Mouse (Mus musculus) right cerebral cortex, postnatal 36 days (tissue): ENCODE results near the gene Eif3a.

Experiments used
- DNase-seq, 2 experiments: peaks; one replicate each; pipeline ENCODE4 v3.0.0; 2022; ENCODE audit warnings: low spot score in 2 of 2, mixed read lengths in 1 of 2

Eif3a gene

GRCm38 (mm10) chr19:60758896-60759835 lies 31.3 kb downstream of the Eif3a start:
- no peak for DNase-seq

- no peak for DNase-seq
Measured at GRCm38 (mm10) chr19:60757099-60757785, 33.2 kb downstream of the Eif3a start.

- peak; percentile 68 to 70 for DNase-seq
Measured at GRCm38 (mm10) chr19:60756192-60757098, 34.0 kb downstream of the Eif3a start.

DNA sequence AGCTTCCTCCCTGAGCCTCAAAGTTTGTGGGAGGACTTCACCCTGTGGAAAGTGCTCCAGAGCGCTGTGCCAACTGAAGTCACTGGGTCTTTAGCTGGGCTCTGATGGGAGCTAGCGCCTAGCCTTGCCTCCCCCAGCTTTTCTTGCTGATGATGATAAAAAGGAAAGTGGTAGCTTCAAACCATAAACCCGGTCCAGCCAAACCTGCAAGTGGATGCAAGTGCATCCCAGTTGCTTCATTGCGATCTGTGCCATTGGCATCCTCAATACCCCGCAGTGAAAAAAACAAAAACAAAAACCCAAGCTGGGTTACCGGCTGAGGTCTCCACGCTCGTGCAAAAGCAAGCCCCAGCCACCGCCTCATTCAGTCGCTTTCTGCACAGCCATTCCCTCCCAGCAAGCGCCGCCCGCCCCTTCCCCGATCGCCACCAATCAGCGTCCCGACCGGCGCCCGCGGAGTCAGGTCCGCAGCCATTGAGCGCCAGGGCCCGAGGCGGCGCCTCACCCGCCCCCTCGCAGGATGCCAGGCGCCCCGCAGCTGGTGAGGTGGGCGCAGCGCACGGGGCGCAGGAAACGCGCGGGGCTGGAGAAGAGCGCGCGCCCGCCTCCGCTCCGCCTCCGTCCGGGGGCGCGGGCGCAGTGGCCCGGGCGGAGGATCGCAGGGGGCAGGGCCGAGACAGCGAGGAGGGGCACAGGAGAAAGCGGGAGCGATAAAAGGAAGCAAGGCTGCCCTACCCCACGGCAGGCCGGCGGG lies 34.8 kb downstream of the Eif3a start, which contains the start of gene Nanos1:
Gene Nanos1, plus strand, starts transcription at position 550 of the 754 bp plus-strand sequence.
- DNase-seq: peak; percentile 87 to 88

DNA sequence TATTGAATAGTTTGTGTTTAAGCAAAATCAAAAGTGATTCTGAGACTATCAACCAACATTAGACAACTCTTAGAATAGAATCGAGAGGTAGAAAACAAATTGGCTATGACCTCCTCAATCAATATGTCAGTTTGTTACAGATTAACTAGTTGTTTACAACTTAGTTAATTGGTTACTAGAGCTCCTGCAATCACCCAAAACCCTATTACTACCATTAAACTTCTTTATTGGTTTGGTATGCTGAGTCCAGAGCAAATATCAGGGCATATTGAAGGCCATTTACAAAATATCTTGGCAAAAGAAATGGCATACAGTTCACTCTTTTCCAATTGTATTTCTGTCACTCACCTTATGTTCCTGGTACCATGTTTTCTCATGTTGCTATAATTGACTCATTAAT lies 42.7 kb downstream of the Eif3a start:
- DNase-seq: no peak

- DNase-seq: no peak
Measured at GRCm38 (mm10) chr19:60743767-60744547, 46.5 kb downstream of the Eif3a start.

GRCm38 (mm10) chr19:60740560-60740959 lies 49.9 kb downstream of the Eif3a start:
- DNase-seq: no peak

DNA sequence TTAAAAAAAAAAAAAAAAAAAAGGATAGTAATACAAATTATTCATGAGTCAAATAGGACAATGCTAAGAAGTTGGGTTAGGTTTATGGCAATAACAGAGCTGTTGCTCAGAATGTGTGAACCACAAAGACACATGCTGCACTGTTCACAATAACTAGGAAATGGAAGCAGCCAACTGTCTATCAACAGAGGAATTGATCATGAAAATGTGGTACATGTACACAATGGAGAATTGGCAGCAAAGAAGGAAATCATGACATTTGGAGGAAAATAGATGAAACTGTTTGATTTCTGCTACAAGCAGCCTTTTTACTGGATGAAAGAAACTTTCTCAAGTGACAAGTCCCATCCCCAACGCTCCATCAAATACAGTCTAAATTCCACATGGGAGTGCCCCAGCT lies 58.5 kb downstream of the Eif3a start:
- DNase-seq: no peak

DNA sequence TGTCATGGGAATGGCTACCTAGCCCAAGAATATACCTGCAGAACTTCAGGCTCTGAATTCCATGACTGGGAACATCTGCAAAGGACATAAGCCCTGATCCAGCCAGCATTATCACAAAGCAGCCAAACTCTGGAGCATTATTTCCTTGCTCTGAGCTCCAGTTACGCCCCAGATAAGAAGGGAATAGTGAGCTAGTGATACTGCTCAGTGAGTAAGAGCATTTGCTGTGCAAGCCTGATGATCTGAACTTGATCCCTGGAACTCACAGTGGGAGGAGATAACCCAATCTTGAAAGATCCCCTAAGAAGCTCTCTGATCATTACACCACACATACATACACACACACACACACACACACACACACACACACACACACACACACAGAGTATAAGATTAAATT lies 59.2 kb downstream of the Eif3a start:
- no peak for DNase-seq

DNA sequence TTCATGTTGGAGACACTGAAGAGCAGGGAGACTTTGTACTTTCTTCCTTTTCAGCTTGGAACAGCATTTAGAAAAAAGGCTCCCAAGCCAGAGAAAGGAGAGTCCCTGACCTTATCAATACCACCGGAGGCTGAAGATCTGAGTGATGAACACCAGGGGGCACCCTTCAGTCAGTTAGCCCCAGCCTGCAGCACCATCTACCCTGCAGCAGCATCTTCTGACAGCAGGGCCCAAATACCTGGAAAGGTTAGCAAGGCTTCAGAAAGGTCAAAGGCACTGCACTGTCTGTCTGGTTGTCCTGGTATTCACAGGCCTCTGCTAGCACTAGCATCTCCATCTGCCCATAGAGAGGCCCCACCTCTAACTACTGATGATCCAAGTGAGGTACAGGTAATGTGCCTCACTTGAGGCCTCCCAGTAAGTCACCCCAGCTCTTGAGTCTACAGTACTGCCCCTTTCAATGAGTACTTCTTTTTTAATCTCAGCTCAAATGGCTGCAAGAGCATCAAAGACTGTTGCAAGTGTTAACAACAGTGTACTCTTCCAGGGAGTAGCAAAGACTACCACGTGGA lies 60.1 kb downstream of the Eif3a start:
- DNase-seq: no peak

GRCm38 (mm10) chr19:60716381-60716780 lies 74.1 kb downstream of the Eif3a start:
- no peak for DNase-seq

GRCm38 (mm10) chr19:60712577-60712976 lies 77.9 kb downstream of the Eif3a start:
- DNase-seq: no peak
